Mouse (Mus musculus) layer of hippocampus, postnatal 25 days (tissue): ENCODE data around the gene Defb10. TPM values are rescaled to one million over a fixed set of nuclear protein-coding genes. Genes with fewer than 3 reads are reported as not detected.
"Not testable (repeated sequence)": the region's sequence is repeated elsewhere in the genome, so short reads cannot be mapped to it uniquely, and the experiment has no call there.

Experiments
- DNase-seq, 2 experiments: peaks; one replicate each; pipeline ENCODE4 v3.0.0; 2022; ENCODE audit warnings: mixed read lengths in 2 of 2, low spot score in 1 of 2; ENCODE audit errors: extremely low spot score in 1 of 2
- total RNA-seq, 2 experiments: library from RNA; stranded (reverse); gene quantifications; 2 replicates each; pipeline ENCODE4 v1.2.3; 2021

Defb10 gene
- not detected for total RNA-seq

- DNase-seq: not testable (repeated sequence)
Observed at GRCm38 (mm10) chr8:21858586-21858985, at the start of gene Defb10. TSS of gene Defb10 (plus strand) at chr8:21858901.

GRCm38 (mm10) chr8:21885321-21885720 lies 26.6 kb downstream of the Defb10 start, which contains the start of gene Defb9:
TSS of gene Defb9 (minus strand) at chr8:21885421.
- DNase-seq: not testable (repeated sequence)

GRCm38 (mm10) chr8:21906290-21906689 lies 47.6 kb downstream of the Defb10 start, which contains the start of gene Defb11:
TSS of gene Defb11 (minus strand) at chr8:21906412.
- DNase-seq: not testable (repeated sequence)

Other genes starting within 250 kb of the Defb10 start
- gene Defa26, start 240.7 kb upstream of the Defb10 start, total RNA-seq: not detected
- not detected for gene Defa17, start 203.1 kb upstream of the Defb10 start, total RNA-seq
- not detected for gene Defa34, start 193.1 kb upstream of the Defb10 start, total RNA-seq
- not detected for gene AY761184, start 155.3 kb upstream of the Defb10 start, total RNA-seq
- gene Defa24, start 124.4 kb upstream of the Defb10 start, total RNA-seq: not detected
- gene Defb50, start 35.4 kb upstream of the Defb10 start, total RNA-seq: not detected
- not detected for gene Defb2, start 19.0 kb upstream of the Defb10 start, total RNA-seq
- gene Defb9, start 26.5 kb downstream of the Defb10 start, total RNA-seq: not detected
- gene Defb11, start 47.5 kb downstream of the Defb10 start, total RNA-seq: 1 to 10 TPM in 1 of 2 experiments, not detected in 1; 1.9 TPM
- not detected for gene Defb15, start 73.8 kb downstream of the Defb10 start, total RNA-seq
- gene Defb35, start 79.5 kb downstream of the Defb10 start, total RNA-seq: not detected
- not detected for gene Defb13, start 87.9 kb downstream of the Defb10 start, total RNA-seq
- not detected for gene Fam90a1a, start 99.8 kb downstream of the Defb10 start, total RNA-seq
- gene Ccdc70, start 110.9 kb downstream of the Defb10 start, total RNA-seq: not detected
- 1 to 10 TPM; 2.3 to 2.5 TPM for gene Atp7b, start 201.4 kb downstream of the Defb10 start, total RNA-seq
- 10 to 100 TPM; 34.2 to 39.1 TPM for gene Alg11, start 201.8 kb downstream of the Defb10 start, total RNA-seq